Mouse (Mus musculus) lung, adult 18-20 months (tissue): Measurements from ENCODE around the gene Gm49366.
"Not testable (repeated sequence)": the region's sequence is repeated elsewhere in the genome, so short reads cannot be mapped to it uniquely, and the experiment has no call there.

ENCODE experiments used
- DNase-seq, 2 experiments: peaks; one replicate each; pipeline ENCODE4 v3.0.0; 2022; ENCODE audit warnings: mixed read lengths in 2 of 2

The Gm49366 gene

DNA sequence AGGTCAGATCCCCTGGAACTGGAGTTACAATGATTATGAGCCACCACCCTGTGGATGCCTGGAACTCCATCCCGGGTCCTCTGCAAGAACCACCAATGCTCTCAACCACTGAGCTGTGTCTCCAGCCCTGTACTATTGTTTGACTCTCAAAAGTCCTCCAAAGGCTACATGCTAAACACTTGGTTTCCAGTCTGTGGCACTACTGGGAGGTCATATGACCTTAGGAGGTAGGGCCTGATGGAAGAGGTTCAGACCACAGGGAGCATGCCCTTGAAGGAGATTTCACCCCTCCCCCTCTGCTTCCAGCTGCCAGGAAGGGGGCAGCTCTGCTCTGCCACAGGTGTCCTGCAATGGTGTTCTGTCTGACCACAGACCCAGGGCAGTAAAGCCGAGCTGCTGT is 5.4 kb upstream of the Gm49366 start:
- not testable (repeated sequence) for DNase-seq

- no peak for DNase-seq
Observed at GRCm38 (mm10) chr12:84034108-84034507, 4.6 kb upstream of the Gm49366 start.

GRCm38 (mm10) chr12:84038241-84038640 is 494 bp upstream of the Gm49366 start, which contains the start of gene Acot4:
TSS of gene Acot4 (plus strand) at chr12:84038379.
- peak; percentile 37 to 42 for DNase-seq

GRCm38 (mm10) chr12:84042248-84042647 is 3.5 kb downstream of the Gm49366 start:
- no peak for DNase-seq

DNA sequence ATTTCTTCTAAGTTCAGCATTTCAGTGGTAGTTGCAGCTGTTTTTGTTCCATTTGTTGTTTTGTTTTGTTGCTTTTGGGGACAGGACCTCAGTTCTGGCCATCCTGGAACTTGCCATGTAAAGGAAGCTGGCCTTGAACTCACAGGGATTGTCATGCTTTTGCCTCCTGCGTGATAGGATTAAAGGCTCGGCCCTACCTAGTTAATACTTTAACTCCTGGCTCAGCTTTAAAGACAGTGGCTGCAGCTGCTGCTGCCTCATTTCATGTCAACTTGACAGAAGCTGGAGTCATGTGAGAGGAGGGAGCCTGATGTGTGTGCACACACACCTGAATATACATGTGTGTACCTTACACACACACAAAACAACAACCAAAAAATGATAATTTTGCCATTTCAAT is 5.3 kb downstream of the Gm49366 start:
- no peak for DNase-seq

DNA sequence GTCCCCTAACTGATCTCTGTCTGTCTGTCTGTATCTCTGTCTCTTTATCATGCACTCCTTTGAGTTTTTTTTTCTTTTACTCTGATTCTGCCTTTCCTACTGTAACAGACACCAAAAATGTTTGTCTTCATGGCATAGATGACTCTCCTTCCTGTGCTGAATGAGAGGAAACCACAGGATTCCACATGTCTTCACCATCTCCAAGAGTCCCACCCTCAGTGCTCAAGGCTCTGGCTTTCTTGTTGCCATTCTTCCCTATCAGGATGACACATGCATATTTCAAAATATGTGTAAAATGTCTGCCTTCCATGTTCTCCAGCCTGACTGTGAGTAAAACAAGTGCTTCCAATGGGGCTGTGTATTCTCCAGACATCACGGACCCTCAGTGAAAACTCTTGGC is 8.2 kb downstream of the Gm49366 start:
- DNase-seq: no peak

GRCm38 (mm10) chr12:84050744-84051143 is 12.0 kb downstream of the Gm49366 start:
- not testable (repeated sequence) for DNase-seq

GRCm38 (mm10) chr12:84051937-84052474 is 13.3 kb downstream of the Gm49366 start, which contains the start of gene Acot3:
TSS of gene Acot3 (plus strand) at chr12:84052144.
- DNase-seq: no peak

- no peak for DNase-seq
Observed at GRCm38 (mm10) chr12:84052609-84053008, 13.9 kb downstream of the Gm49366 start.

DNA sequence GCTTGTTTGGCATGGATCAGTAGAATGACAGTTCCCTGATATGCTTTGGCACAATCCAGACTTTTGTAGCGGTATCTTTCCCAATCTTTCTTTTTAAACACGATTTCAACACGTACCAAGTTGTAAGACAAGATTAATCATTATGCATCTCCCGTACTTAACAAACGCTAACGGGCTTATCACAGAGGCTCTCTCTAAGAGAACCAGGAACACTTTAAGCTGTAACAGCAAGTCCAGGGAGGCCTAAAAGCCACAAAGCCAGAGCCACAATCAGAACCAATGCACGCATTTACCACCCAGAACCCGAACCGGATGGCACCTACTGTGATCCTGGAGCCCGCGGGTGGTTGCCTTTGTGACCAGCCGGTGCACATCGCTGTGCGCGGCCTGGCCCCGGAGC is 14.4 kb downstream of the Gm49366 start:
- DNase-seq: no peak

DNA sequence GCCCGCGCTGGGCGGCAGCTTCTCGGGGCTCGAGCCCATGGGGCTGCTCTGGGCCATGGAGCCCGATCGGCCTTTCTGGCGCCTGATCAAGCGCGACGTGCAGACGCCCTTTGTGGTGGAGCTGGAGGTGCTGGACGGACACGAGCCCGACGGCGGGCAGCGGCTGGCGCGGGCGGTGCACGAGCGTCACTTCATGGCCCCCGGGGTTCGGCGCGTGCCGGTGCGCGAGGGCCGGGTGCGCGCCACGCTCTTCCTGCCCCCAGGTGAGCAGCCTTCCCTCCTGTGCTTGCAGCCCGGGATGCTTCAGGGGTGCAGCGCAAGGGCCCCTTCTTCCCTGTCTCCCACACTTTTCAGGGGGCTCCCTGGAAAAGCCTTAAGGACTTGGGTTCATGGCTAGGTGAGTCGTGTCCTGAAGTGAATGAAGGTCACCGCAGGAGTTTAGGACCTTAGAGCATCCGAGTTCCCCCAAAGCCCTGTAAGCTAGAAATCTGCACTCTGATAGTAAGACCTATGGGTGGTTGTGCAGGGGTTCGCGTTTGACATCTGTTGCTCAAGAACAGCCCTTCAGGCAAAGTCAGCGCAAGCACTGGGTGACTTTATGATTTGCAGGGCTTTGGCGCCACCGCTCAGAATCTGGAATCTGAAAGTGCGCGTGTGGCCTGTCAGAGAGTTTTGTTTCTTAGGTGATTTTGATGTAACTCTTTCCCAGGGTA is 15.1 kb downstream of the Gm49366 start:
- no peak for DNase-seq

DNA sequence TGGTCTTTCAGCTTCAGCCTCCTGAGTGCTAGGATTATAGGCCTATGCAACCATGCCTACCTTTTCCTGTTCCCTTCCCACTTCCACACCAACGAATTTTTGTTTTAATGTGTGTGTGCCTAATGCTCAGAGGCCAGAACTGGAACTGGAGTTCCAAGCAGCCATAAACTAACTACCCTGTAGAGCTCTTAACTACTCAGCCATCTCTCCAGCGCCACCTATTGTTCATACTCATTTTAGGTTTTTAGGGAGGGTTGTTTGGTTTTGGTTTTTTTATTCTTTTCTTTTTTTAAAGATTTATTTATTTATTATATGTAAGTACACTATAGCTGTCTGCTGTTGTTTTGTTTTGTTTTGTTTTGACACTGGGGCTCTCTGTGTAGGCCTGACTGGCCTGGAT is 22.2 kb downstream of the Gm49366 start:
- peak in 1 of 2 experiments; percentile 4 for DNase-seq

DNA sequence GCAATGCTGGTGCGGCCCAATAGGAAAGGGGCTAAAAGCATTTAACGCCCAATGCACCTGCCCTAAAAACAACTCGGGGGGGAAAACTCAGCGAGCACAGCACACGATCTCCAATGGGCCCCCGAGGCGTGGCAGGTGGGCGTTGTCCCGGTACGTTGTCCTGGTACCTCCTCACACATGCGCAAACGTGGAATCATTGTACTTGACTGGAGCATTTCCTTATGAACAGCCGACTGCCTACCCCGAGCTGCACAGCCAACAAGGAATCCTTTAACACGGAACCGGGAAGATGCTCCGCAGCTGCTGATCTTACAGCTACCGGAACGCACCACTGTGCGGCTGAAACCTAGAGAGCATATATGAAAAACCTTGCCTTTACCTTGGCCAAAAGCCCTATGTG is 23.6 kb downstream of the Gm49366 start:
- no peak for DNase-seq

- peak in 1 of 2 experiments; percentile 9 for DNase-seq
Observed at GRCm38 (mm10) chr12:84063228-84063627, 24.5 kb downstream of the Gm49366 start.

- DNase-seq: no peak
Observed at GRCm38 (mm10) chr12:84063833-84064232, 25.1 kb downstream of the Gm49366 start.

- DNase-seq: no peak
Observed at GRCm38 (mm10) chr12:84064621-84065020, 25.9 kb downstream of the Gm49366 start.

DNA sequence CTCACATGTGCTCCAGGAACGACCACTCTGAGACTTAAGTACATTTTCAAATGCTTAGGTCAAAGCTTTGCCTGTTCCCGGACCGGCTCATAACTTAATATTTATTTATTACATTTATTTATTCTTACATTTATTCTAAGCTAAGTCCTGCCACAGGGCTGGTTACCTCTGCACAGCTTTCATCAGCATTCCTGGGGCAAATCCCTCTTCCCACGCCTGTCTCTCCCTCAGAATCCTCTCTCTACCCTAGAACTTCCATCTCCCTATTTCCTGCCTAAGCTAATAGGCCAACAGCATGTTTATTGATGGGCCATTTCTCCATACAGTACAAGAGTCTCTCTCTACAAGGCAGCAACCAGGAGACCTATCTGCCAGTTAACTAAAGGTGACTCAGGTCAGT is 29.0 kb downstream of the Gm49366 start:
- no peak for DNase-seq

DNA sequence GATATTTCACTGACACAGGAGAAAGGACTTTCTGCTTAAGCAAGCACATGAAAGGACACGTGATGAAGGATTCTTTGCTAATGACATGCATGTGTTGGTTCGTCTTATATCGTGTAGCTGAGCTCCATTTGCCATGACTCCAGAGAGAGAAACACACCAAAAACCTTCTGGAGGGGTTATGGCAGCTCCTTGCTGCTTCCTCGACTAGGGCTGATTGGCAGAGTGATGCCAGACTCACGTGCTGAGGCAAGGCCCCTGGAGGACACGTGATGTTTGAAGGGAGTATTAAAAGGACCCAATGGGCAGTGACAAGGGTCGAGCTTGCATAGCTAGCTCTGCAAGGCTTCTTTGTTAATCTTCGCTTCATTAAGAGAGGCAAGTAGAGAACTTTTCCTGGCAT is 29.6 kb downstream of the Gm49366 start:
- no peak for DNase-seq

DNA sequence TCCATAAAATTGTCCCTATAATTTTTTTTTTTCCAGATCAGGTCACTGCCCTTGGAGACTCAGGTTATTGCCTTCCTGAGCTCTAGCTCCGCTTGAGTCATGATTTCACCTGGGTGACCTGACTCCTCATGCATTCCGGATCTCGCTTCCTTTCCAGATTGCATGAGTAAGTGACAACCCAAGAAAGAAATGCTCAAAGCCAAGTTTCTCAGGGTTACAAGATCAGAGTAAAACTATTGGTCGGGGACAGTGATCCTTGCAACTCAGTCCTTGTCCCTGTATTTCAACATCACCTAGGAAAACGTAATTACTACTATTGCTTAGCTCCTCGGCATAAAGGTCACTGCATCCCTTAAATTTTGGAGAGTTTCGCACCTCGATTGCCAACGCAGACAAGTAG is 30.3 kb downstream of the Gm49366 start, which contains the start of gene Acot5:
Acot5 (plus strand) TSS at position 340 of the 400 bp plus-strand sequence.
- no peak for DNase-seq

- peak; percentile 23 to 27 for DNase-seq
Observed at GRCm38 (mm10) chr12:84069582-84069981, 30.8 kb downstream of the Gm49366 start.

DNA sequence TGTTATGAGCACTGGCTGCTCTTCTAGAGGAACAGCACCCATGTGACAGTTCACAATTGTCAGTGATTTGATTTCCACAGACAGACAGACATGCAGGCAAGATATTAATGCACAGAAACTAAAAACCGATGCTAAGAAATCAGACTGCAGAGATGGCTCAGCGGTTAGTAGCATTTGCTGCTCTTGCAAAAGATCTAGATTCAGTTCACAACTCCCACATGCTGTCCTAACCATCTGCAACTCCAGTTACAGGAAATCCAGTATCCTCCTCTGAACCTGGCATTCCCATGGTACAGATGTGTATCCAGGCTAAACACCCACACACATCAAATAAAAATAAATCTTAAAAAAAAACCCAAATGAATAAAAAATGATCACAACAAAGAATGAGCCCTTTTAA is 33.0 kb downstream of the Gm49366 start:
- no peak for DNase-seq

DNA sequence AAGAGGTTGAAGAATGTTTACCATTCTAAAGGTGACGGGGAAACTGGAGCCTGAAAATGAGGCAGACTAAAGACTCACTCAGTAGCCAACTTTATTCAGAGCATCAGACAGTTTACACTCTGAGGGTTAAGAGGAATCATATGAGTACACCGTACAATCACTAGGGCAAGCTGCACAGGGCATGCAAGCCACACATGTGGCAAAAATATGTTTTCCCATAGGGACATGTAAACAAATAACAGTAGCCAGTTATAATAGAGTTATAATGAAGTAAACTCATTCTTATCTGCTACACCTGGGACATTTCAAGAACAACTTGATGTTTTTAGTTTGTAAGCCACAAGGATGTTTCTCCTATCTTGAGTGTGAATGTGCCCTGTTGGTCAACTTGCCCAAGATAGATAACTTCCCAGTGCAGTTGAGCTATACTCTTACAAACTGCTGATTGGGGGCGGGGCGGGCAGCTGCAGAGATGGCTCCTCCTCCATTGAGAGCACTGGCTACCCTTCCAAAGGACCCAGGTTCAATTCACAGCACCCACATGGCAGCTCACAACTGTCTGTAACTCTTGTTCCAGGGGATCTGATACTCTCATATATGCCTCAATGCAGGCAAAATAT is 38.7 kb downstream of the Gm49366 start:
- no peak for DNase-seq

DNA sequence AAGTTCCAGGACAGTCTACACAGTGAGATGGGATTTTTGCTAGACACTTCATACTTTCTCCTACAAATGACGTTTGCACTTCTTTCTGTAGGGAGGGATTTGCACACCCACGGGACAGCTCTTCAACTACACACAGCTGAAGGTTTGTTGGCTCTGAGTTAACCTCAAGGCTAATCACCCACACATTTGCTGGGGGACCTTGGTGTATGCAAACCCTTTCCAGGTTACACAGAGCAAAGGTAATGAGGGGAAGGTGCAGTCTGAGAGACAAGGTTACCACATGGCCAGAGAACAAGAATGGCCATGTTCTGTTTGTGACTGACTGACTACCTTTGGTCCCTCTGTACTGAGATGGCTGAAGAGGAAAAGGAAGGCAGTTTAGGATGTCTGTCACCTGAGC is 45.1 kb downstream of the Gm49366 start:
- no peak for DNase-seq

DNA sequence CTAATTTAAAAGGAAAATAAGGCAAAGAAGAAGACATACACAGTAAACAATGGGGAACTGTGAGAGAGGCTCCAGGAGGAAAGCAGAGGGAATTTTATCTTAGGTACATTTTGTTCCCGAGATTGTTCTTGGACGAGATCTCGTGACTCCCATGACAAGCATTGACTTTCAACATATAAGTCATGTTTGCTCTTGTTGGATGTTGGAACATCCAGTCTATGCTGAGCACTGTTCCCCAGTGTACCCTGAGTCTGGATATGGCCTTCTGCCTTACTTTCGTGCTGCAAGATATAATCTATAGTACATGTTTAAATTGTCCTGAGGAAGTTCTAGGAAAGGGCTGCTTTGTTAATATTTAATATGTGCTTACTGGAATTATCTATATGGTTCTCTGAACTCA is 45.8 kb downstream of the Gm49366 start:
- no peak for DNase-seq
